Mouse (Mus musculus): Measurements from ENCODE around the gene Mcm6.

The Mcm6 gene

DNA sequence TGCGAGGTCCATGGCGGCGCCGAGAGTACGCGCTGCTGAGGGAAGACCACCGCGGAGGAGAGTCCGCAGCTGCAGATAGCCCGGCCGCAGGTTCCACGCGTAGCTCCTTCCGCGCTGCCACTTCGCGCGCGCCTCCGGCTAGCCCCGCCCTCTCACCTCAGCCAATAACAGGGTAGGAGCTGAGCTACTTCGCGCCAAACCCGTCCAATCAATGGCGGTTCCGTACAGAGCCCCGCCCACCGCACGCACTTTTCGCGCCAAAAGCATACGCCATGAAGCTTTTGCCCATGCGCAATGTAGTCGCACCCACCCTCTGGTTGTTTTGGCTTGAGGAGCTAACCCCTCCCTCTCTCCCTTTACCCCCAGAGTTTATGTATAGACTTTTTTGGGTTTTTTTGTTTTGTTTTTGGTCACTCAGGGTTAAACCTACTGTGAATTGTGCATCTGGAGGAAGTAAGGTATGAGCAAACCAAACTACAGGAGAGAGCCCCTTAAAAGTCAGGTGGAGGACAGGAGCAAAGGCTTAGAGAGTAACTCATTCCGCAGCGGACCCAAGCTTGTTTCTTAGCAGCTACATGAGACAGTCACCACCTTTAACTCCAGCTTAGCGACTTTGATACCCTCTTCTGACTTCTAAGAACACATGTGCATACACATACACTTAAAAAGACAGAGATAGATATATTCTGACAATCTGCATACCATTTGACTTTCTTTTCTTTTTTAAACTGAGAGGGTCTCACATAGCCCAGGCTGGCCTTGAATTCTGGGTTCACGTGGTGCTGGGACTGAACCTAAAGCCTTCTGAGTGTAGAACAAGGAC is at the start of gene Mcm6:
Gene Mcm6 (minus strand): TSS at position 111 of the 823 bp plus-strand sequence.
- peak; percentile 39 for DNase-seq (ENCODE audit: extremely low read depth, low read depth, low spot score)

DNA sequence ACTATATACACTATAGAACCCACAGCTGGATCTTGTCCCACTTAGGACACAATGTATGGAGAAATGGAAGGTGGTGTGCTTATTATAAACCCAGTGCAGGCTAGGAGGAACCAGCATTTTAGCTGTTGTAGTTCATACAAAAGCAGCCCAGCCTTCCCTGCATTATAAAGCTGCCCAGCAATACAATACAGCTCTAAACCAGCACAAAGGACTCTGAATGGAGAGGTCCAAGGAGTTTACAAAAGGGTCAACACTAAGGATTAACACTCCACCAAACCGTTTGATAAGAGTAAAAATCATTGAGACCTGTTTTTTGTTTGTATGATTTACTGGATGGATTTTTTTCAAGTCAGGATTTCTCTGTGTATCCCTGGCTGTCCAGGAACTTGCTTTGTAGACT is 47.4 kb upstream of the Mcm6 start:
- DNase-seq (ENCODE audit: extremely low read depth, low read depth, low spot score), result no peak

DNA sequence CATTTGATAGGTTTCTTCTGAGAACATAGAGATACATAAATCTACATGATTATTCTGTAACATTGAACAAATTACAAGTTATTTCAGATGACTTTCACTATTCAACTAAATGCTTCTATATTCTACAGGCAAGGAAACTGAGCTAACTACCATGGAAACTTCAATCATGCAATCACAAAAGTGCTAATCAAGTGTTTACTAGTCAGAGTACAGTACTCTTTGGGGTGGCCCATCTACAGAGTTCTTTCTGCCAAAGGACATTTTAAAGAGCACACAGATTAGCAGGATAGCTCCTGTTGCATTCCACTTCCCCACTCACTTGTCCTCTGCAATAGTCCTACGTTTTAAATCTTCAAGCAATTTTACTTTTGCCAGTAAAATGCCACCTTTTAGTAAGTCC is 46.2 kb upstream of the Mcm6 start:
- no peak for DNase-seq (ENCODE audit: extremely low read depth, low read depth, low spot score)

DNA sequence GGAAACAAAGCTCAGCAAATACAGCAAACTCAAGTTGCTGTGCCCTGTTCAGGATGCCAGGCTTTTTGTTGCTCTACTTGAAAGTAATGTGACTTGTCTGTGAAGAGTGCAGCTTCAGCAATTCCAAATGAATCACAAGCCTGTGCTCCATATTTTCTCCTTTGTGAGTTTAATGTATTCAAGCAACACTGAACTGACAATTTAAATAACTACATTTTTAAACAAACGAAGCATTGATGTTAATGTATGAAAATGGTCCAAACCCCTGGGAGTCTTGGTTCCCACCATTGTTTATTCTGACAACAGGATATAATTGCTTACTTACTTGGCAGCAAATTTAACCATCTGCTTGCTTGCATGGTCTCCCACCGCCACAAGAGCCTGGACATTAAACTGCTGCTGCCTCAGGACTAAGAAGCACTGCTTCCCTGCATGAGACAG is 45.6 kb upstream of the Mcm6 start:
- no peak for DNase-seq (ENCODE audit: extremely low read depth, low read depth, low spot score)

DNA sequence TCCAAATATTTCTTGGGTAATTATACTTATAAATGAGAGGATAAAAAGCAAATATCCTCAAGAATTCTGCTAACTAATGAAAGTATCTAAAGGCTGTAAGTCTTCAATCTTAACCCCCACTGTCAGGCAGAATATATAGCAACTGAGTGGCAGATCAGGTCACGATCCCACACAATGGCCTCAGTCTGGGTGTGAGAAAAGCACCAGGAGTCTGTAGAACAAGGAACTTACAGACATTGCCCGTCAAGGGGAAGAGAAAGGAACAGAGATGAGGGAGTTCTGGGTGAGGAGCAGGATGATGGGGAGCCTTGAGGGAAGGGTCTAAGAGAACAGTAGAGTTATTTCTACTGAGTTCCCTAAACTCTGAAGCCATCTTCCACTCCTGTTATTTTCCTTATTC is 41.5 kb upstream of the Mcm6 start:
- no peak for DNase-seq (ENCODE audit: extremely low read depth, low read depth, low spot score)

DNA sequence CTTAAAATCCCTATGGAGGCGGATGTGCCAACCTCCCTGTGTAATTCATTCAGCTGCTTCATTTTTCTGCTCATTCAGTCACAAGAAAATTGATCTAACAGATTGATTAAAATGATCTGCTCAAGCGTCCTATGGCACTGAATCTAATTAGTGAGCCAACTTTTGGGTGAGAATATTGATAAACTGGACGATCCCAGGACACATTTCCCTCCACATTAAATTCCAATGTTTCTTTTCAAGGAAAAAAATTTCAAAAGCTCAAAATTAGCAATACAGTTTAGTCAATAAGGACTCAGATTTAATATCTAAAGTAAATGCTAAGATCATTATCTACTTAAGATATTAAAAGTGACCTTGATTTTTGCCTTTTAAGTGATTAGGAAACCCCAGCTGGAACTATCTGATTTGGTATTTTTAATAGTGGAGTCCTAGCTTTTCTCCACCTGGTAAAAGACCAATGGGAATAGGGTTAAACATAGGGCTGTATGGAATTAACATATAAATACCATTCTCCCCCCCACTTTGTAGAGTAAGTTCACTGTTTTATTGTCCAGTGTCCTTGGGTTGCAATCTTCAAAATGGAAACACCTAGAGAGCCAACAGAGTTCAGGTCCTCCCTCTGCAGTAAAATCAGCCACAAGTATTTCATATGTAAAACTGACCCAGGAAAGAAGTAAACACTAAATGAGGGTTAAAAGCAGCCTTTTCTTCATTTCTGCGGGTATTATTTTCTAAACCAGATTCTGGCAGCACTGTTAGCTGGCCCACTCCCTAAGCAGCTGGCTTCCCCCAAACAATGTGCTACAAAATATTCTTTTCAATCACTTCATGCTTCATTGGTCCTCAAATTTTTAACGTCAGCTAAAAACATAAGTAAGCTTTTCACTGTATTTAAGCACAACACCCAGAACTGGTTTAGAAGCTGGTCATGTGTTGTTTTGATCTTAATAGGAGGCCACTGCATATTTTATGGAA is 40.8 kb upstream of the Mcm6 start:
- no peak for DNase-seq (ENCODE audit: extremely low read depth, low read depth, low spot score)

DNA sequence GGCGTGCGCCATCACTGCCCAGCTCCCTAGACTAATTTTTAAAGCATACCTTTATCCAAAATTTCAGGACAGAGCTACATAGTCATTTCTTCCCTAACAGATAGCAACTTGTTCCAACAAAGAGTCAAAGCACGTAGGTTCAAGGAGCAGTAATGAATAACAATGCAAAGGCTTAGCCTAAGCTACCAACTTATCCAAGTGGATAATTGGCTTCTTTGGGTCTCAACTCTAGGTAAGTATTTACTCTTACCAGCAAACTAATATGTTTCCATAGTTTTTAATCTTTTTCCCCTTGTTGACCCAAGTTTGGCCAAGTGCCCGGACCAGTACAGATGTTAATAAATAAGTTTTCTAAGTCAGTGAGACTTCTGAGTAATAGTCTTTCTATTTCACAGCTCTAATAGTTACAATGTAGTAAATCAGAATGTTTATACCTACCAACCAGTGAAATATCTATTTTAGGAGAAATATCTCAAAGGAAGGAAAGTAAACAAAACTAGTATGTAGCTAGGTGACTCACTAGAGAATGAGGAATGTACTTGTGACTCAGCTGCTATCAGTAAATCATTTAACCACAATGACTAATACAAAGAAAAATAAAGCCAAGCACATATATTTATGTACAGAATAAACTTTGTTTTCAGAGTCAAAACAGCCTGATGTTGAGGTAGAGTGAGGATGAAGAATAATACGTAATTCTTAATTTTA is 39.4 kb upstream of the Mcm6 start:
- DNase-seq (ENCODE audit: extremely low read depth, low read depth, low spot score), result no peak

DNA sequence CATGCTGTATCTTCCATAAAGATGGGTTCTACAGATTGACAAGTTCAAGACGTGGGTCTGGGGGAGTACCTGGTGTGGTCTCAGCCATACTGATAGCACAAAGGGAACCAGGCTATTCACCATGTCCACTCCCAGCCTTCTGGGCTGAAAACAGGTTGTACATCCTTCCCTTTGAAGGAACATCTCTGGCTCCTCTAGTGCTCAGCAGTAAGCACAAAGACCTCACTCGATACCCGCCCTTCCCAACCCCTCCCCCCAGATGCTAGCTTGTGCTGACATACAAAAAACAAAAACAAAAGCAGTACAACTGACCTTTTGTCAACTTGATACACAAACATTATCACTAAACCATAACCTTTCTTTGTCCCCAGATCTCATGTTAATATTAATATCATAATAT is 35.2 kb upstream of the Mcm6 start:
- no peak for DNase-seq (ENCODE audit: extremely low read depth, low read depth, low spot score)

DNA sequence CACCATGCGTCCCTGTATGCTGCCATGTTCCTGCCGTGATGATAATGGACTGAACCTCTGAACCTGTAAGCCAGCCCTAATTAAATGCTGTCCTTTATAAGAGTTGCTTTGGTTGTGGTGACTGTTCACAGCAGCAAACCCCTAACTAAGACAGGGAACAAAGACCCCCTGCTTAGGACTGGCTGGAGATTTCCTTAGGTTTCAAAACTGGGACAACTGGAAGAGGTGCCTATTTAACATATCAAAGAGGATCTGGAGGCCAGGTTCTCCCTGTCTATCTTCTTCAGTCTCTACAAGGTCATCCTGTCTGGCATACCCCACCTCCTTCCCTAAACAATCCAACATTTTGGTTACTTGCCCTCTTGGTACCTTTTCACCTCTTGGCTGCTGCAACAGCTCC is 32.9 kb upstream of the Mcm6 start:
- DNase-seq (ENCODE audit: extremely low read depth, low read depth, low spot score), result no peak

DNA sequence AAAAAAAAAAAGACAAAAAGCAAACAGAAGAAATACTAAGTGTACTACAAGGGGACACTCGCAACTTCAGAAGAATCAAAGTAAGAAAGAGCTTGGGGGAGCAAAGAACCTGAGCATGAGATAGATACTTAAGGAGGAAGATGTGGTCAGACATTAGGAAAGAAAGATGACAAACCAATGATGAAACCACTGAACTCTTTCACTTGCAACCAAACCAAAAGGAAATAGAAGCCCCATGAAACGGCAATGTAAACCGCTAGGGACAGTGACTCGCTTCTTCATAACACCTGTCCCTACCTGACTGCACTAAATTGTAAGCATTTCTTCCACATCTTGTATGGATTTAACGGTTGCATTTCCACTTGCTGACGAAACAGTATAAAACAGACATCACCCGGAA is 27.0 kb upstream of the Mcm6 start:
- no peak for DNase-seq (ENCODE audit: extremely low read depth, low read depth, low spot score)

DNA sequence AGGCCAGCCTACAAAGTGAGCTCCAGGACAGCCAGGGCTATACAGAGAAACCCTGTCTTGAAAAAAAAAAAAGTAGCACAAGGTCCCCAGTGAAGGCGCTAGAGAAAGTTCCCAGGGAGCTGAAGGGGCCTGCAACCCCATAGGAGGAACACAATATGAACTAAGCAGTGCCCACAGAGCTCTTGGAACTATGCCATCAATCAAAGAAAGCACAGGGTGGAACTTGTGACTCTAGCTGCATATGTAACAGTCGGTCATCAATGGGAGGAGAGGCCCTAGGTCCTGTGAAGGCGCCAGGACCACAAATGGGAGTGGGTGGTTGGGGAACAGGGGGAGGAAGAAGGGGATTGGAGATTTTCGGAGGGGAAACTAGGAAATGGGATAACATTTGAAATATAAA is 17.4 kb upstream of the Mcm6 start:
- DNase-seq (ENCODE audit: extremely low read depth, low read depth, low spot score), result no peak

DNA sequence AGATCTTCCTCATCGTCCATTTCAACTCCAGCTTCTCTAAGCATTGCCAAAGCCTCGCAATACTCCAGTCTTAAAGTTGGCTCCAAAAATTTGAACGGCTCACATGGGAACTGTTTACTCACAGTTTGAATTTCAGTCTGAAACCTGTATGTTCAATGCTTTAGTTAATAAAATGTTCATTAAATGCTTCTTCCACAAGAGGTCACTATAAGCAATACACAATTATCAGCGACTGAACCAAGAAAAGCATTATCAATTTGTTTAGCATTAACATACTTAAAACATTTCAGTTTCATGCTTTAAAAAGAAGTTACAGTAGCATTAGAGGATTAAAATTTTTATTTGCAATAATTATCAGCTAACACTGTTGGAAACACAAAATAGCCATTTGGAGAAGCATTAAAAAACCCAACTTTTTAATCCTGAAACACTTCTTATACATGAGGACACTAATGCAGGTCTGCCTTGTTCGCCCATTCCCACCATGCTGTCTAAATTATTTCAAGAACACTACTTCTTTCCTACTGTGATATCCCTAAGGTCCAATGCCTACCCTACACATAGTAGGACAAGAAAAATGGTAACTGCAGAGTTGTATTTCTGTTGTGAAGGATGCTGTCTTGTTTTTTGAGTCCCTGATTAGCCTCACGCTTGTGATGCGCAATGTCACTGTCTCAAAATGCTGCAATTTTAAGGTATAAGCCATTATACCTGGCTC is 12.8 kb upstream of the Mcm6 start:
- DNase-seq (ENCODE audit: extremely low read depth, low read depth, low spot score), result no peak

DNA sequence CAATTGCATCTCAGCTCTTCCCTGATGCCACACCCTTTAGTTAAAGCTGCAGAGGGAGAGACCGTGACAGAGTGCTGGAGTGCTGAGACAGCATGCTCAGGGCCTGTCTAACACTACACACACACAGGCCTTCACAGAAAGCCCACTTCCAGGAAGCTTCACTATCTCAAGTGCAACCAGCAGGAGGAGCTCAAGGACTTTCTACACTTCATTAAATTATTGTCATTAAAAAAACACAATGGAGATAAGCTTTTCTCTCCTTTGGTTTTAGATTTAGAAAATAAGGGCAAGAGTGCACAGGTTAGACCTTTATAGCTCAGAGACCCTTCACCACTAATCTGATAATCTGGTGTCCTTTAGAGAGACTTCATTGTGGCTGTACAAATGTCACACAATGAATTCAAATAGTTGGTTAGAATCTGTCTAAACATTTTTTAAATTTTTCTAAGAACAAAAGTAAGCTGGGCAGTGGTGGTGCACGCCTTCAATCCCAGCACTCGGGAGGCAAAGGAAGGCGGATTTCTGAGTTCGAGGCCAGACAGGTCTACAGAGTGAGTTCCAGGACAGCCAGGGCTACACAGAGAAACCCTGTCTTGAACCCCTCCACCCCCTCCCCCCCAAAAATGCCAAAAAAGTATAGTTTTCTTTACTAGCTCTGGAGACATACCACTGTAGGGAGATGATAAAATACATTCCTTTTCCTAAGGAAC is 9.4 kb upstream of the Mcm6 start:
- DNase-seq (ENCODE audit: extremely low read depth, low read depth, low spot score), result no peak

DNA sequence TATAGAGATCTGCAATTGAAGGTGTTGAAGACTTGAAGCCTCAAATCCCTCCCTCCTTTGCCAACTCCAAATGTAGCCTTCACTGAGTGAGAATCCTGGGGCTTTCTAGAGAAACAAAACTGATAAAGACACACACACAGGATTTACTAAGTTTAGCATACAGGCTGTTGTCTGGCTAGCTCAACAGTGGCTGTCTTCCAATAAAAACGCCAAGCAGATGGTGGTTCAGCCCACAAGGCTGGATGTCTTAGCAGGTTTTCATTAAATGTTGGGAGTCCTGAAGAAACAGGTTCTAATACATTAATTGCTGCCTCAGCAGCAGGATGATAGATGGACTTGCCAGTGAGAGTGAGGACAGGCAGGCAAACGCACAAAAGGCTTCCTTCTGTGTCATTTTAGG is 1.1 kb upstream of the Mcm6 start:
- no peak for DNase-seq (ENCODE audit: extremely low read depth, low read depth, low spot score)

DNA sequence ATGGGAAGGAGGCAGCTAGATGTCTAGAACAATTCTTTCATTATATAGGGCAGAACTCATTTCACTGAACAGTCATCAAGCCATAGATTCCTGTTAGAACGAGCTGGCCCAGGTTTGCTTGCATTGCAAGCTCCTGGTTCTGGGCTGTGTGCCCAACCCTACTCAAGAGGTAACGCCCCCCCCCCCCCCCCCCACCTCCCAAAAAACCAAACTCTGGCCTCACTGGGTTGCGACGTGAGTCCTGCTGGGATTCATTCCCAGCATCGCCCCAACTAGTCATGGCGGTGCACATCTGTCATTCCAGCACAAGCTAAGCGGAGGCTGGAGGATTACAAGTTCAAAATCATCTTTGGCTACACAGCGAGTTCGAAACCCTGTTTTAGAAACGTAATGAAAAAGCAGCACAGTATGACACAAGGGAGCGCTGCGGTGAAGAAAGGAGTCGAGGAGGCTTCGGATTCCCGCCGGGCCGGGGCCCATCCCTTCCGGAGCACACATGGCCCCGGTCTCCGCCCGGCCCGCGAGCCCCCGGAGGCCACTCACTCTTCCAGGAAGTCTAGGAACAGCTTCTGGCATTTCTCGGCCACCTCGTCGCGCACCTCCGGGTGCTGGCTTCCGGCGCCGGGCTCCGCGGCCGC is 429 bp downstream of the Mcm6 start:
- DNase-seq (ENCODE audit: extremely low read depth, low read depth, low spot score), result no peak

DNA sequence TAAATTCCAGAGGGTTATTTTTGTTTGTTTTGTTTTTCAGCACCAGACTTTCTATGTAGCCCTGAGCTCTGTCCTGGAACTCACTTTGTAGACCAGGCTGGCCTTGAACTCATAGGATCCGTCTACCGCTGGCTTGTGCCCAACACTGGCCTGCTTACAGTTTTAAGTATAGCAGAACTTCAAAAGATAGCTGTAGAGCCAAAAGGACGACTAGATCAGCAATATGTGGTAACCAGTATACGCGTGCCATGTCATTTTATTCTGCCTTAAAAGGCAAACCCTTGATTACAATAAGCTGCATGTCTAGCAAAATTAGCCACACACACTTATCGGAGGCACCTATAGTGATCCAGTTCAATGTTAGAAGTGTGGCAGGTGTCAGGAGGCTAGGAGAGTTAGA is 1.2 kb downstream of the Mcm6 start:
- DNase-seq (ENCODE audit: extremely low read depth, low read depth, low spot score), result no peak

DNA sequence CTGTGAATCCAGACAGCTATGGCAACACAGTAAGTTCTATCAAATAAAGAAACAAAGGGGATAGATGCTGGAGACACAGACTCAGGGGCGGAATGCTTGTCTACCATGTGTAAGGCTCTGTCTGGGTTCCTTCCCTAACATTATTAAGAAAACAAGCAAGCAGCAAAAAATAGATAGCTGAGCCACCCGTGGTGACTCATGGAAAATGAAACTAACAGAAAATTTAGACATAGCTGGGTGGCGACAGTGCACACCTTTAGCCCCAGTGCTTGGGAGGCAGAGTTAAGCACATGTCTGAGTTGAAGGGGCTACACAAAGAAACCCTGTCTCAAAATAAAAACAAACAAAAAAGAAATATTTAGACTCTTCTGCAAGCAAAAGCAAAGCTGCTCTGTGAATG is 2.0 kb downstream of the Mcm6 start:
- DNase-seq (ENCODE audit: extremely low read depth, low read depth, low spot score), result no peak

DNA sequence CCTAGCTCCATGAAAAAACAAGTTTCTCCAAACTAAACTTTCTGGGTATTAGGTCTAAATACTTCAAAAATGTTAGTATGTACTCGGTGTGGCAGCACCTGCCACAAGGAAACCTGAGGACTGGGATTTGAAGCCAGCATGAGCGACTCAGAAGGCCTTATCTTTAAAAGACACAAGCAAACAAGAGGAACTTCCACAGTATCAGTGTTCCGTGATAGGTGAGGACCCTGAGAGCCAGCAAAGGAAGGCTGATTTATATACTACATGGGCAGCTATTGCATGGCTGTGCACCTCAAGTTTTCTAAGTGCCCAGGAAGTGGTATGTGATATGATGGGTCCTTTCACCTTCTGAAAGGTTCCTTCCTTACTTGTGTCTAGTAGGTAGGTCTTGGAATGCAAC is 6.4 kb downstream of the Mcm6 start:
- DNase-seq (ENCODE audit: extremely low read depth, low read depth, low spot score), result no peak

DNA sequence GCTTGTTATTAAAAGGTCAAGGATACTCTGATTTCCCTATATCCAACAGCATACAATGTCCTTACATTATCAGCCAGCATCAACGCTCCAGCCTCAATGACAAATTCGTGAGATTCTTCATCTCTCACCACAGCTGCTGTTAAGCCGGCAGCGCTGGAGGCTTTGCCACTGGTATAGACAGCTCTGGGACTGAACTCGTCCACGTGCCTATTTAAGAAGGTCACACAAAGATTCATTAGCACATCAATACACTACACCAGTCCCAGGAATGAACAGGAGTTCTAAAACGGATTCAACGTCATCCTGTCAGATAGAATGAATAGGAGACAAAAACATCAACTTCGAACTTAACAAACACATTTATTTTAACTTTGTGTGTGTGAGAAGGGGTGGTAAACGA is 15.2 kb downstream of the Mcm6 start:
- DNase-seq (ENCODE audit: extremely low read depth, low read depth, low spot score), result no peak
